Mouse (Mus musculus): ENCODE data around the gene Lmf1. TPM values are rescaled to one million over a fixed set of nuclear protein-coding genes. Genes with fewer than 3 reads are reported as not detected.
A peak's percentile ranks its signal among the peaks of the same experiment; 100 is the strongest.

Lmf1 gene
- polyA plus RNA-seq, 1 experiment from 2014 or later: 31.3 TPM

GRCm38 (mm10) chr17:25604234-25604633, 25.3 kb downstream of the Lmf1 start:
- Histone ChIP-seq H3K27me3 (replicated peaks; ENCODE audit: control insufficient read depth, insufficient read depth, low read length) (no peaks in the 10 kb centered on the region), H3K4me3 (ENCODE audit: low read depth, low read length) (no peak overlapping the region), H3K36me3 (ENCODE audit: control insufficient read depth, insufficient read depth, low read length) (0 out of 2 replicates have a peak, but pooled peaks cover 6% of the 10 kb centered on the region), H3K27ac (ENCODE audit: low read depth) (no peak overlapping the region), H3K9ac (ENCODE audit: low read length) (no peak overlapping the region), H3K4me2 (ENCODE audit: low read length) (no peak overlapping the region), H3K9me3 (ENCODE audit: control insufficient read depth, low read length) (no peaks in the 10 kb centered on the region), H3K4me1 (replicated peaks; ENCODE audit: control insufficient read depth, insufficient read depth, low read length) (peaks cover 15% of the 10 kb centered on the region; the same call in 1 of the 2 replicates)
- DNase-seq (ENCODE audit: low spot score) (no peak), ATAC-seq (replicated peaks; ENCODE audit: low FRiP score, low TSS enrichment, low read depth) (no peak; the same call in 1 of the 2 replicates)
- 26% methylated on average over 5 of the region's 5 CpGs for WGBS

- Histone ChIP-seq H3K36me3 (ENCODE audit: control insufficient read depth, insufficient read depth, low read length) (peaks cover 14% of the 10 kb centered on the region; the same call in 1 of the 2 replicates), H3K27me3 (replicated peaks; ENCODE audit: control insufficient read depth, insufficient read depth, low read length) (no peaks in the 10 kb centered on the region), H3K4me3 (ENCODE audit: low read depth, low read length) (no peak overlapping the region), H3K4me2 (ENCODE audit: low read length) (no peak overlapping the region), H3K27ac (ENCODE audit: low read depth) (0 out of 2 replicates have a peak overlapping the region, but pooled peaks have one; percentile 27), H3K9ac (ENCODE audit: low read length) (no peak overlapping the region), H3K4me1 (replicated peaks; ENCODE audit: control insufficient read depth, insufficient read depth, low read length) (peaks cover 28% of the 10 kb centered on the region), H3K9me3 (ENCODE audit: control insufficient read depth, low read length) (no peaks in the 10 kb centered on the region)
- DNase-seq (ENCODE audit: low spot score): no peak
- 84% methylated on average over 11 of the region's 11 CpGs for WGBS
- ATAC-seq (replicated peaks; ENCODE audit: low FRiP score, low TSS enrichment, low read depth): no peak
Measured at GRCm38 (mm10) chr17:25608137-25608785, 29.4 kb downstream of the Lmf1 start.

- peak overlapping the region; percentile 43; the same call in 1 of the 2 replicates for H3K27ac ChIP-seq (ENCODE audit: low read depth)
- H3K4me1 ChIP-seq (replicated peaks; ENCODE audit: control insufficient read depth, insufficient read depth, low read length): peaks cover 25% of the 10 kb centered on the region
- DNase-seq (ENCODE audit: low spot score) (no peak), ATAC-seq (replicated peaks; ENCODE audit: low FRiP score, low TSS enrichment, low read depth) (peak; percentile 28; the same call in 1 of the 2 replicates)
- H3K9me3 ChIP-seq (ENCODE audit: control insufficient read depth, low read length): no peaks in the 10 kb centered on the region
- H3K9ac ChIP-seq (ENCODE audit: low read length): no peak overlapping the region
- H3K27me3 ChIP-seq (replicated peaks; ENCODE audit: control insufficient read depth, insufficient read depth, low read length): no peaks in the 10 kb centered on the region
- 55% methylated on average over 10 of the region's 10 CpGs for WGBS
- no peak overlapping the region for H3K4me2 ChIP-seq (ENCODE audit: low read length)
- H3K36me3 ChIP-seq (ENCODE audit: control insufficient read depth, insufficient read depth, low read length): peaks cover 18% of the 10 kb centered on the region; the same call in 1 of the 2 replicates
- no peak overlapping the region for H3K4me3 ChIP-seq (ENCODE audit: low read depth, low read length)
Measured at GRCm38 (mm10) chr17:25608821-25609505, 30.1 kb downstream of the Lmf1 start.

- H3K36me3 ChIP-seq (ENCODE audit: control insufficient read depth, insufficient read depth, low read length): peaks cover 18% of the 10 kb centered on the region; the same call in 1 of the 2 replicates
- no peak overlapping the region for H3K4me3 ChIP-seq (ENCODE audit: low read depth, low read length)
- H3K27me3 ChIP-seq (replicated peaks; ENCODE audit: control insufficient read depth, insufficient read depth, low read length): no peaks in the 10 kb centered on the region
- H3K27ac ChIP-seq (ENCODE audit: low read depth): peak overlapping the region; percentile 43; the same call in 1 of the 2 replicates
- H3K9ac ChIP-seq (ENCODE audit: low read length): no peak overlapping the region
- H3K4me1 ChIP-seq (replicated peaks; ENCODE audit: control insufficient read depth, insufficient read depth, low read length): peaks cover 22% of the 10 kb centered on the region
- H3K9me3 ChIP-seq (ENCODE audit: control insufficient read depth, low read length): no peaks in the 10 kb centered on the region
- H3K4me2 ChIP-seq (ENCODE audit: low read length): no peak overlapping the region
- no peak for DNase-seq (ENCODE audit: low spot score)
- no peak for ATAC-seq (replicated peaks; ENCODE audit: low FRiP score, low TSS enrichment, low read depth)
- 75% methylated on average over 3 of the region's 3 CpGs for WGBS
Measured at GRCm38 (mm10) chr17:25609506-25609828, 30.6 kb downstream of the Lmf1 start.

GRCm38 (mm10) chr17:25610151-25610550, 31.3 kb downstream of the Lmf1 start:
- Histone ChIP-seq H3K4me1 (replicated peaks; ENCODE audit: control insufficient read depth, insufficient read depth, low read length) (peaks cover 22% of the 10 kb centered on the region), H3K4me3 (ENCODE audit: low read depth, low read length) (no peak overlapping the region), H3K27me3 (replicated peaks; ENCODE audit: control insufficient read depth, insufficient read depth, low read length) (no peaks in the 10 kb centered on the region), H3K9me3 (ENCODE audit: control insufficient read depth, low read length) (no peaks in the 10 kb centered on the region), H3K4me2 (ENCODE audit: low read length) (peak overlapping the region; percentile 2; the same call in 1 of the 2 replicates), H3K27ac (ENCODE audit: low read depth) (peak overlapping the region; percentile 43; the same call in 1 of the 2 replicates), H3K36me3 (ENCODE audit: control insufficient read depth, insufficient read depth, low read length) (peaks cover 18% of the 10 kb centered on the region; the same call in 1 of the 2 replicates), H3K9ac (ENCODE audit: low read length) (no peak overlapping the region)
- peak; percentile 74 for DNase-seq (ENCODE audit: low spot score)
- 0 out of 2 replicates have a peak, but pooled peaks have one; percentile 41 for ATAC-seq (replicated peaks; ENCODE audit: low FRiP score, low TSS enrichment, low read depth)
- WGBS: 48% methylated on average over 9 of the region's 9 CpGs

- Histone ChIP-seq H3K36me3 (ENCODE audit: control insufficient read depth, insufficient read depth, low read length) (peaks cover 22% of the 10 kb centered on the region; the same call in 1 of the 2 replicates), H3K9ac (ENCODE audit: low read length) (no peak overlapping the region), H3K4me1 (replicated peaks; ENCODE audit: control insufficient read depth, insufficient read depth, low read length) (peaks cover 22% of the 10 kb centered on the region), H3K4me2 (ENCODE audit: low read length) (no peak overlapping the region), H3K4me3 (ENCODE audit: low read depth, low read length) (no peak overlapping the region), H3K9me3 (ENCODE audit: control insufficient read depth, low read length) (no peaks in the 10 kb centered on the region), H3K27me3 (replicated peaks; ENCODE audit: control insufficient read depth, insufficient read depth, low read length) (no peaks in the 10 kb centered on the region), H3K27ac (ENCODE audit: low read depth) (no peak overlapping the region)
- DNase-seq (ENCODE audit: low spot score) (no peak), ATAC-seq (replicated peaks; ENCODE audit: low FRiP score, low TSS enrichment, low read depth) (no peak)
- 84% methylated on average over 9 of the region's 9 CpGs for WGBS
Measured at GRCm38 (mm10) chr17:25612537-25612936, 33.7 kb downstream of the Lmf1 start.

GRCm38 (mm10) chr17:25613323-25613722, 34.4 kb downstream of the Lmf1 start:
- 91% methylated on average over 6 of the region's 6 CpGs for WGBS
- ATAC-seq (replicated peaks; ENCODE audit: low FRiP score, low TSS enrichment, low read depth): no peak

GRCm38 (mm10) chr17:25614723-25615510, 36.0 kb downstream of the Lmf1 start:
- ATAC-seq (replicated peaks; ENCODE audit: low FRiP score, low TSS enrichment, low read depth) (no peak), DNase-seq (ENCODE audit: low spot score) (no peak)
- WGBS: 89% methylated on average over 10 of the region's 10 CpGs
- H3K9ac ChIP-seq (ENCODE audit: low read length): no peak overlapping the region
- peaks cover 19% of the 10 kb centered on the region for H3K4me1 ChIP-seq (replicated peaks; ENCODE audit: control insufficient read depth, insufficient read depth, low read length)
- H3K27me3 ChIP-seq (replicated peaks; ENCODE audit: control insufficient read depth, insufficient read depth, low read length): no peaks in the 10 kb centered on the region
- no peak overlapping the region for H3K4me2 ChIP-seq (ENCODE audit: low read length)
- H3K4me3 ChIP-seq (ENCODE audit: low read depth, low read length): no peak overlapping the region
- no peak overlapping the region for H3K27ac ChIP-seq (ENCODE audit: low read depth)
- H3K36me3 ChIP-seq (ENCODE audit: control insufficient read depth, insufficient read depth, low read length): peaks cover 16% of the 10 kb centered on the region; the same call in 1 of the 2 replicates
- H3K9me3 ChIP-seq (ENCODE audit: control insufficient read depth, low read length): no peaks in the 10 kb centered on the region

More at GRCm38 (mm10) chr17:25613323-25613722, 34.4 kb downstream of the Lmf1 start:
- no peaks in the 10 kb centered on the region for H3K27me3 ChIP-seq (replicated peaks; ENCODE audit: control insufficient read depth, insufficient read depth, low read length)
- H3K4me2 ChIP-seq (ENCODE audit: low read length): no peak overlapping the region
- no peak overlapping the region for H3K27ac ChIP-seq (ENCODE audit: low read depth)
- H3K4me3 ChIP-seq (ENCODE audit: low read depth, low read length): no peak overlapping the region
- no peaks in the 10 kb centered on the region for H3K9me3 ChIP-seq (ENCODE audit: control insufficient read depth, low read length)
- H3K36me3 ChIP-seq (ENCODE audit: control insufficient read depth, insufficient read depth, low read length): peaks cover 20% of the 10 kb centered on the region; the same call in 1 of the 2 replicates
- H3K9ac ChIP-seq (ENCODE audit: low read length): no peak overlapping the region
- no peak for DNase-seq (ENCODE audit: low spot score)
- peaks cover 24% of the 10 kb centered on the region for H3K4me1 ChIP-seq (replicated peaks; ENCODE audit: control insufficient read depth, insufficient read depth, low read length)
